Mouse (Mus musculus) megakaryocyte, embryonic 14.5 days (primary cell): ENCODE results near the gene Tspan32.

ENCODE experiments used
- FLI1 ChIP-seq: IDR thresholded peaks from 2 replicates; pipeline ENCODE4 v1.6.1; 2012; ENCODE audit warnings: low read length, inconsistent platforms, mixed read lengths
- GATA1 ChIP-seq: IDR thresholded peaks from 3 replicates; pipeline ENCODE4 v1.6.1; 2012; ENCODE audit warnings: mixed read lengths, low read length, inconsistent platforms, borderline replicate concordance

DNA sequence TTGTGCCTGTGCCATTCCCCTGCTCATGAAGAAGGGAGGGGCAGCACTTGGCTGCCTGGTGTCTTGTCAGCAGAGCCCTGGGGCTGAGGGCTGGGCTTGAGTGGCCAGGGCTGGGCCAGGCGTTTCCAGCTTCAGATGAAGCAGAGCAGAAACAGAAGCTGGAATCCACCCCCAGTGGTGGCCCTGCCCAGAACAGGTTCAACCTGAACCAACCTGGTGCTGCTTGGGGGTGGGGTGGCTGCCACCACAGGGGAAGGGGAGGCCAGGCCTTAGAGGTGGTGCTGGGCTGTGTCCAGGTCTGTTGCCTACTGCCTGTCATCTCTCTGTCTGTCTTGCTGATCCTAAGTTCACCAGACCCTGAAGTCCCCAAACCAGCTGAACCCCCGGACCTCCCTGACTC is 48.8 kb upstream of the Tspan32 start:
- TF ChIP-seq GATA1 (no peak), FLI1 (no peak)
